Mouse (Mus musculus) heart, postnatal 0 days (tissue): Measurements from ENCODE around the gene Tyw1.

ENCODE experiments used
- CTCF ChIP-seq: IDR thresholded peaks from 2 replicates; pipeline ENCODE4 v1.5.1; 2016; ENCODE audit warnings: antibody characterized with exemption, control low read depth, low read depth
- EP300 ChIP-seq: IDR thresholded peaks from 2 replicates; pipeline ENCODE4 v1.6.1; 2016; ENCODE audit warnings: antibody characterized with exemption, low read depth

- TF ChIP-seq CTCF (no peak), EP300 (no peak)
Measured at GRCm38 (mm10) chr5:130290242-130290641, 34.8 kb downstream of the Tyw1 start.
